Mouse (Mus musculus) limb, embryonic 12.5 days (tissue): ENCODE measurements around the gene Lrrc74b. TPM values are rescaled to one million over a fixed set of nuclear protein-coding genes. Genes with fewer than 3 reads are reported as not detected.

Experiments
- polyA plus RNA-seq: library from polyadenylated mRNA; unstranded; fragments of >200 nt; fragmentation: Nextera tagmentation; extraction: Ambion mirVana; gene quantifications from 2 replicates; pipeline ENCODE4 v1.2.1, GENCODE M21; 2016

The Lrrc74b gene
- polyA plus RNA-seq, 1 experiment from 2014 or later, result not detected

Other genes starting within 250 kb of the Lrrc74b start
- 0.29 and 0.54 TPM in 2 replicates for gene Serpind1, start 229.9 kb downstream of the Lrrc74b start, polyA plus RNA-seq
- 13.0 and 14.0 TPM in 2 replicates for gene Snap29, start 155.3 kb downstream of the Lrrc74b start, polyA plus RNA-seq
- 44.8 and 50.2 TPM in 2 replicates for gene Pi4ka, start 154.9 kb downstream of the Lrrc74b start, polyA plus RNA-seq
- gene Crkl, start 109.3 kb downstream of the Lrrc74b start, polyA plus RNA-seq, result 88.9 and 92.2 TPM in 2 replicates
- gene Aifm3, start 71.6 kb downstream of the Lrrc74b start, polyA plus RNA-seq, result 0.45 and 0.55 TPM in 2 replicates
- 104 and 111 TPM in 2 replicates for gene Lztr1, start 52.6 kb downstream of the Lrrc74b start, polyA plus RNA-seq
- 72.0 and 75.6 TPM in 2 replicates for gene Thap7, start 30.1 kb downstream of the Lrrc74b start, polyA plus RNA-seq
- gene P2rx6, start 638 bp upstream of the Lrrc74b start, polyA plus RNA-seq, result 0.26 and 0.33 TPM in 2 replicates
- gene Slc7a4, start 22.0 kb upstream of the Lrrc74b start, polyA plus RNA-seq, result 2.7 and 2.9 TPM in 2 replicates
- gene Smpd4, start 58.1 kb upstream of the Lrrc74b start, polyA plus RNA-seq, result 50.6 and 52.1 TPM in 2 replicates
- 8.2 and 11.9 TPM in 2 replicates for gene Ccdc74a, start 85.2 kb upstream of the Lrrc74b start, polyA plus RNA-seq
- gene Med15, start 171.6 kb upstream of the Lrrc74b start, polyA plus RNA-seq, result 43.2 and 44.2 TPM in 2 replicates
- gene Klhl22, start 198.4 kb upstream of the Lrrc74b start, polyA plus RNA-seq, result 87.7 and 88.5 TPM in 2 replicates
- 41.0 and 46.3 TPM in 2 replicates for gene Scarf2, start 236.0 kb upstream of the Lrrc74b start, polyA plus RNA-seq